Mouse (Mus musculus) liver, postnatal 0 days (tissue): Measurements from ENCODE around the gene Opn1mw. TPM values are rescaled to one million over a fixed set of nuclear protein-coding genes. Genes with fewer than 3 reads are reported as not detected.

Experiments
- ATAC-seq: fragments of 200-750 bp; cut with Nextera tagmentation; 2 replicates; pipeline ENCODE4 v1.8.0; 2017; ENCODE audit warnings: mild to moderate bottlenecking, moderate library complexity
- DNase-seq: peaks from one replicate; pipeline ENCODE4 v3.0.0-alpha.2; 2016
- H3K27ac ChIP-seq: fragments of 300-500 bp; sonication (generic); 2 replicates; pipeline ENCODE4 v1.5.1; 2014; ENCODE audit warnings: antibody characterized with exemption, moderate library complexity, mild to moderate bottlenecking, low read depth
- H3K27me3 ChIP-seq: fragments of 300-500 bp; sonication (generic); 2 replicates; pipeline ENCODE4 v1.6.1; 2014; ENCODE audit warnings: low read length, control low read depth, mixed read lengths; ENCODE audit not compliant: insufficient read depth
- H3K36me3 ChIP-seq: fragments of 300-500 bp; sonication (generic); replicated peaks from 2 replicates; pipeline ENCODE4 v1.6.1; 2014; ENCODE audit warnings: mild to moderate bottlenecking, control low read depth, low read length, moderate library complexity, mixed read lengths; ENCODE audit not compliant: insufficient read depth
- H3K4me1 ChIP-seq: fragments of 300-500 bp; sonication (generic); 2 replicates; pipeline ENCODE4 v1.6.1; 2014; ENCODE audit warnings: antibody characterized with exemption, mild to moderate bottlenecking, control low read depth; ENCODE audit not compliant: insufficient read depth
- H3K4me2 ChIP-seq: fragments of 300-500 bp; sonication (generic); 2 replicates; pipeline ENCODE4 v1.6.1; 2014; ENCODE audit warnings: low read depth, mild to moderate bottlenecking, low read length, moderate library complexity, mixed read lengths
- H3K4me3 ChIP-seq: fragments of 300-500 bp; sonication (generic); 2 replicates; pipeline ENCODE4 v1.5.1; 2014; ENCODE audit warnings: low read depth, low read length
- H3K9ac ChIP-seq: fragments of 300-500 bp; sonication (generic); replicated peaks from 2 replicates; pipeline ENCODE4 v1.6.1; 2014; ENCODE audit warnings: mild to moderate bottlenecking, moderate library complexity
- H3K9me3 ChIP-seq: fragments of 300-500 bp; sonication (generic); 2 replicates; pipeline ENCODE4 v1.6.1; 2016; ENCODE audit warnings: mild to moderate bottlenecking, control low read depth, low read length, mixed read lengths
- CTCF ChIP-seq: sonication (generic); IDR thresholded peaks from 2 replicates; pipeline ENCODE4 v1.5.1; 2016; ENCODE audit warnings: antibody characterized with exemption, low read depth
- EP300 ChIP-seq: IDR thresholded peaks from 2 replicates; pipeline ENCODE4 v1.6.1; 2016; ENCODE audit warnings: antibody characterized with exemption, low read depth, mild to moderate bottlenecking
- WGBS: fragments of 180-500 bp; shearing (Covaris S2); extraction: QIAGEN DNeasy Blood & Tissue Kit; methylation state at CpG from one replicate; pipeline ENCODE4 v1.1.7; 2014; ENCODE audit not compliant: insufficient replicate concordance; 5-methylcytosine and 5-hydroxymethylcytosine counted together
- polyA plus RNA-seq: library from polyadenylated mRNA; unstranded; fragments of >200 nt; fragmentation: Nextera tagmentation; extraction: Ambion mirVana; gene quantifications from 2 replicates; pipeline ENCODE4 v1.2.1, GENCODE M21; 2015

Gene Opn1mw
- not detected in 2 replicates for polyA plus RNA-seq

- TF ChIP-seq CTCF (no peak), EP300 (no peak)
- H3K9me3 ChIP-seq = no peaks in the 10 kb centered on the region
- no peak within 1 kb of the TSS for H3K4me2 ChIP-seq
- H3K27me3 ChIP-seq = no peaks in the 10 kb centered on the region
- H3K9ac ChIP-seq = no peak within 1 kb of the TSS
- ATAC-seq (no peak), DNase-seq (no peak)
- no peak within 1 kb of the TSS for H3K4me3 ChIP-seq
- H3K4me1 ChIP-seq = no peaks in the 10 kb centered on the region
- no peaks in the 10 kb centered on the region for H3K36me3 ChIP-seq
- no peak within 1 kb of the TSS for H3K27ac ChIP-seq
These were observed at the start of gene Opn1mw for GRCm38 (mm10) chrX:74127164-74127563. Gene Opn1mw, plus strand, starts transcription at chrX:74127464.

- 17% methylated on average over 17 of the region's 17 CpGs for WGBS
- no peaks in the 10 kb centered on the region for H3K9me3 ChIP-seq
- no peaks in the 10 kb centered on the region for H3K36me3 ChIP-seq
- H3K4me3 ChIP-seq = peak overlapping the region; percentile 77
- TF ChIP-seq EP300 (no peak), CTCF (no peak)
- no peaks in the 10 kb centered on the region for H3K27me3 ChIP-seq
- H3K9ac ChIP-seq = peak overlapping the region; percentile 78
- peaks cover 6% of the 10 kb centered on the region; the same call in 1 of the 2 replicates for H3K4me1 ChIP-seq
- peak overlapping the region; percentile 95 for H3K27ac ChIP-seq
- peak; percentile 13 for DNase-seq
- peak overlapping the region; percentile 82 for H3K4me2 ChIP-seq
- ATAC-seq = no peak
These were observed 42.9 kb upstream of the Opn1mw start for GRCm38 (mm10) chrX:74084276-74084837.

GRCm38 (mm10) chrX:74084946-74085498, 42.2 kb upstream of the Opn1mw start:
- Histone ChIP-seq H3K4me3 (peak overlapping the region; percentile 77), H3K27ac (peak overlapping the region; percentile 95), H3K4me2 (peak overlapping the region; percentile 82), H3K9me3 (no peaks in the 10 kb centered on the region), H3K9ac (peak overlapping the region; percentile 78), H3K27me3 (no peaks in the 10 kb centered on the region), H3K36me3 (no peaks in the 10 kb centered on the region), H3K4me1 (peaks cover 6% of the 10 kb centered on the region; the same call in 1 of the 2 replicates)
- peak; percentile 59 for ATAC-seq
- WGBS = 30% methylated on average over 29 of the region's 56 CpGs
- TF ChIP-seq EP300 (no peak), CTCF (no peak)
- peak; percentile 78 for DNase-seq

GRCm38 (mm10) chrX:74085601-74086038, 41.6 kb upstream of the Opn1mw start:
- Histone ChIP-seq H3K4me1 (peaks cover 6% of the 10 kb centered on the region; the same call in 1 of the 2 replicates), H3K4me3 (peak overlapping the region; percentile 77), H3K27ac (peak overlapping the region; percentile 95), H3K9me3 (no peaks in the 10 kb centered on the region), H3K36me3 (no peaks in the 10 kb centered on the region), H3K4me2 (peak overlapping the region; percentile 68), H3K27me3 (no peaks in the 10 kb centered on the region), H3K9ac (peak overlapping the region; percentile 78)
- 9% methylated on average over 26 of the region's 27 CpGs for WGBS
- ATAC-seq (peak; percentile 99), DNase-seq (peak; percentile 97)
- TF ChIP-seq CTCF (no peak), EP300 (no peak)

GRCm38 (mm10) chrX:74095130-74095529, 32.1 kb upstream of the Opn1mw start:
- Histone ChIP-seq H3K27me3 (no peaks in the 10 kb centered on the region), H3K36me3 (no peaks in the 10 kb centered on the region), H3K27ac (no peak overlapping the region), H3K4me1 (no peaks in the 10 kb centered on the region), H3K9me3 (no peaks in the 10 kb centered on the region), H3K4me2 (no peak overlapping the region), H3K4me3 (no peak overlapping the region), H3K9ac (no peak overlapping the region)
- WGBS = 24% methylated on average over 1 of the region's 1 CpGs
- no peak for ATAC-seq
- DNase-seq = no peak
- TF ChIP-seq EP300 (no peak), CTCF (no peak)

- Histone ChIP-seq H3K9ac (no peak overlapping the region), H3K36me3 (no peaks in the 10 kb centered on the region), H3K27ac (no peak overlapping the region), H3K4me3 (no peak overlapping the region), H3K9me3 (no peaks in the 10 kb centered on the region), H3K4me1 (no peaks in the 10 kb centered on the region), H3K27me3 (0 out of 2 replicates have a peak, but pooled peaks cover 2% of the 10 kb centered on the region), H3K4me2 (no peak overlapping the region)
- 54% methylated on average over 4 of the region's 4 CpGs for WGBS
- TF ChIP-seq EP300 (no peak), CTCF (peak; percentile 10; the same call in 1 of the 2 replicates)
- no peak for DNase-seq
- no peak for ATAC-seq
These were observed 23.6 kb upstream of the Opn1mw start for GRCm38 (mm10) chrX:74103457-74104188.
